Mouse (Mus musculus) kidney, postnatal 0 days (tissue): ENCODE measurements around the gene Zfp493. TPM values are rescaled to one million over a fixed set of nuclear protein-coding genes. Genes with fewer than 3 reads are reported as not detected.
"Not testable (repeated sequence)": the region's sequence is repeated elsewhere in the genome, so short reads cannot be mapped to it uniquely, and the experiment has no call there.

Experiments
- ATAC-seq: fragments of 200-750 bp; cut with Nextera tagmentation; replicated peaks from 2 replicates; pipeline ENCODE4 v1.8.0; 2017; ENCODE audit warnings: low read depth, moderate number of reproducible peaks, moderate TSS enrichment, moderate library complexity; ENCODE audit not compliant: low FRiP score
- DNase-seq: peaks from one replicate; pipeline ENCODE4 v3.0.0-alpha.2; 2016; ENCODE audit warnings: low spot score
- H3K27ac ChIP-seq: fragments of 300-500 bp; sonication (generic); 2 replicates; pipeline ENCODE4 v1.5.1; 2014; ENCODE audit warnings: mild to moderate bottlenecking
- H3K27me3 ChIP-seq: fragments of 300-500 bp; sonication (generic); 2 replicates; pipeline ENCODE4 v1.6.1; 2014; ENCODE audit warnings: low read length, mixed read lengths; ENCODE audit not compliant: insufficient read depth
- H3K36me3 ChIP-seq: fragments of 300-500 bp; sonication (generic); 2 replicates; pipeline ENCODE4 v1.6.1; 2014; ENCODE audit warnings: low read length, mixed read lengths; ENCODE audit not compliant: insufficient read depth
- H3K4me1 ChIP-seq: fragments of 300-500 bp; sonication (generic); replicated peaks from 2 replicates; pipeline ENCODE4 v1.6.1; 2014; ENCODE audit warnings: antibody characterized with exemption, low read length, mixed read lengths; ENCODE audit not compliant: insufficient read depth
- H3K4me2 ChIP-seq: fragments of 300-500 bp; sonication (generic); 2 replicates; pipeline ENCODE4 v1.6.1; 2014; ENCODE audit warnings: mild to moderate bottlenecking, low read length, moderate library complexity, mixed read lengths
- H3K4me3 ChIP-seq: fragments of 300-500 bp; sonication (generic); replicated peaks from 2 replicates; pipeline ENCODE4 v1.5.1; 2014; ENCODE audit warnings: low read depth, low read length
- H3K9ac ChIP-seq: fragments of 300-500 bp; sonication (generic); 2 replicates; pipeline ENCODE4 v1.6.1; 2014; ENCODE audit warnings: low read depth, low read length
- H3K9me3 ChIP-seq: fragments of 300-500 bp; sonication (generic); replicated peaks from 2 replicates; pipeline ENCODE4 v1.6.1; 2016; ENCODE audit warnings: low read length, inconsistent platforms, mixed read lengths
- CTCF ChIP-seq: IDR thresholded peaks from 2 replicates; pipeline ENCODE4 v1.5.1; 2016; ENCODE audit warnings: antibody characterized with exemption, low read depth, mild to moderate bottlenecking, moderate library complexity
- WGBS: fragments of 180-500 bp; shearing (Covaris S2); extraction: QIAGEN DNeasy Blood & Tissue Kit; methylation state at CpG from one replicate; pipeline ENCODE4 v1.1.7; 2014; 5-methylcytosine and 5-hydroxymethylcytosine counted together
- polyA plus RNA-seq: library from polyadenylated mRNA; unstranded; fragments of >200 nt; fragmentation: Nextera tagmentation; extraction: Ambion mirVana; gene quantifications from 2 replicates; pipeline ENCODE4 v1.2.1, GENCODE M21; 2015

The Zfp493 gene
- polyA plus RNA-seq, 1 experiment from 2014 or later, result 1.6 TPM

DNA sequence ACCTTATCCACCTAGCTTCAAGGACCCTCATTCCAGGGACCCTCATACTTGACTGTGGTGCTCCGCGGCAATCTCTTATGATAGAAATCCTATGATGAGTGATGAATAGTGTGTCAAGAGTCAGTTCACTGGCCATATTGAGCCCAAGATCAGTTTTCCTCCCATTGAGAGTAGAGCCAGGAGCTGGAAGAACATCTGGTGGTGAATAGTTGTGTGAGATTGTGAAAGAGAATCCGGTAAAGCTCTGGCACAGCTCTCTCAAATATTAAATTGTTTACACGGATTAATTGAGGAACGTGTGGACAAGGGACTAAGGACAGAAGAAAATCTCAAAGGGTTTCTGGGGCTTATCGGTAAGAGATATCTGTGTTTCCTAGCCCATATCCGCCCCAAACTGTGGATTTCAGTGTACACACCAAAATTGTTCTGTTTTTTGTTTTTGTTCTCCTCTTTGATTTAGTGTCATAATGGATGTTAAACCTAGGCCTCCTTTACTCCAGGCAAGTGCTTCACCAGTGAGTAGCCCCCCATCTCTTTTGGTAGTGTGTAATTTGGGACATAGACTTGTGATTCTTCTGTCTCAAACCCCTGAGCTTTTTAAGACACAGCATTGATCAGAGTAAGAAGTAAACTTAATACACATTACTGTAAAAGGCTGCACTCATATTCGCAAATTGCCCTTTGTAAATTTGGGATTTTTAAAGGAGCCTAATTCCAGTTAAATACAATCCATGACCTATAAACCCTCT lies 33.6 kb downstream of the Zfp493 start:
- 76% methylated on average over 8 of the region's 8 CpGs for WGBS
- peak overlapping the region; percentile 82; the same call in 1 of the 2 replicates for H3K27ac ChIP-seq
- DNase-seq, result no peak

DNA sequence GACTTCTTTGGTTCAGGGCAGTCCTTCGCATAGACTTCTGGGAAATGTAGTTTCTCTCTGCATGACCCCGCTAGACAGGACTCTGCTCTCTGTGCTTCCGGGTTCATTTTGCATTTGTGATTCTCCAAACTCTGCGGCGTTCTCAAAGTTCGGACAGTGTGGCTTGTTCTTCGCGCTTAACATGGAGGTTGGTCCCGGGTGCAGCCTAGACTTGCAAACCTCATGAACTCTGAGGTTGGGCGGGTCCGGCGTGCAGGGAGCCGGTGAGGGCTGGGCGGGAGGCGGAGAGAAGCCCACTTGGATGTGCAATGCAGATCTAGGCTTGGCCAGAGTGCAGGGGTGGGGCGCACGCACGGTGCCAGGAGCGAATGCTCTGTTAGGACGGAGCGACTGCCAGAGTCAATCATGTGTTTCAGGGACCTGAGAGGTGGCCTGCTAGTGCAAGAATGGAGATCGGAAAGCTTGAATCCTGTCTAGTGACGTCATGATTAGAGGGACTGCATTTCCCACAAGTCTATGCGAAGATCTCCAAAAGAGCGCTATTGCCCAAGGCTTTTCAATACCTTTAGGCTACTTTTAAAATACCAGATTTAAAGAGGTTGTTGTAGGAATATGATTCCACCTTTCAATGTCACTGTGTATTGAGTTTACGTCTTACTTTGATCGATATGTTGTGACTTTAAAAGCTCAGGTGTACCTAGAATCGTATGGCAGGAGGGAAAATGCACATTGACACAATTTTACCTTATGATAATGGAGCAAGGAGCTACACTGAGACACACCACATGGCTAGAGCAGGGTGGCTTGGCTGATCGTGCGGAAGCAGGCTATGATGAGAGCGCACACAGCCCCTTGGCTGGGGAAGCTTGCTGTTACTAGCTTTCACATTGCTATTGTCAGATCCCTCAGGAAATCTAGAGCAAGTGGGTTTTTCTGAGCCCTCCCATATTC lies 34.5 kb downstream of the Zfp493 start, which contains the start of gene Zfp273:
TSS of gene Zfp273 (plus strand) at position 31 of the 951 bp plus-strand sequence.
- Histone ChIP-seq H3K4me3 (peak within 1 kb of the TSS; percentile 80), H3K4me2 (peak within 1 kb of the TSS; percentile 69), H3K4me1 (no peaks in the 10 kb centered on the region), H3K9ac (peak within 1 kb of the TSS; percentile 66), H3K27me3 (no peaks in the 10 kb centered on the region), H3K9me3 (0 out of 2 replicates have a peak, but pooled peaks cover 2% of the 10 kb centered on the region), H3K27ac (peak within 1 kb of the TSS; percentile 82), H3K36me3 (no peaks in the 10 kb centered on the region)
- no peak for TF ChIP-seq CTCF
- DNase-seq (peak; percentile 95), ATAC-seq (peak; percentile 96)
- 4% methylated on average over 31 of the region's 31 CpGs for WGBS

More for the DNA sequence above, 33.6 kb downstream of the Zfp493 start:
- Histone ChIP-seq H3K9me3 (no peaks in the 10 kb centered on the region), H3K9ac (no peak overlapping the region), H3K4me1 (no peaks in the 10 kb centered on the region), H3K27me3 (no peaks in the 10 kb centered on the region), H3K4me3 (peak overlapping the region; percentile 80), H3K36me3 (no peaks in the 10 kb centered on the region), H3K4me2 (peak overlapping the region; percentile 69)
- ATAC-seq, result no peak
- no peak for TF ChIP-seq CTCF

DNA sequence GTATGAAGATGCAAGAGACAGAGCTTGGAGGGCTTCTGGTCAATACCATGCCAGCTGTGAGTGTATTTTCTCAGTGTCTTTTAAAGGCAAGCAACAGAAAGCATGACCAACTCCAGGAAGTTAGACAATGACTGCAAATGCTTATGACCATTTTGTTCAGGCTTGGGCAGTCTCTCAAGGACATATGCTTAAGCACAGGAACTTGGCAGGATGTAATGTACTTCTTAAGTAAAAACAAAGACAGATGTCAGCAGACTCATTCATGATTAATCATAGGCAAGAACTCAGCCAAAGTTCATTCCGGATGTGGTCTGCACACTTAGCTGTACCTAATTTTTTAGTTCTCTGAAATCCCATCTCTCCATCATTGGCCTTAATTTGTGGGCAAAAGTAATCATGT lies 39.1 kb downstream of the Zfp493 start:
- H3K4me1 ChIP-seq, result no peaks in the 10 kb centered on the region
- peaks cover 3% of the 10 kb centered on the region; the same call in 1 of the 2 replicates for H3K9me3 ChIP-seq
- no peak overlapping the region for H3K4me2 ChIP-seq
- 0 out of 2 replicates have a peak, but pooled peaks cover 4% of the 10 kb centered on the region for H3K36me3 ChIP-seq
- DNase-seq (no peak), ATAC-seq (no peak)
- H3K27me3 ChIP-seq, result no peaks in the 10 kb centered on the region
- H3K9ac ChIP-seq, result no peak overlapping the region
- no peak overlapping the region for H3K4me3 ChIP-seq
- no peak overlapping the region for H3K27ac ChIP-seq
- no peak for TF ChIP-seq CTCF
- 63% methylated on average over 1 of the region's 1 CpGs for WGBS

DNA sequence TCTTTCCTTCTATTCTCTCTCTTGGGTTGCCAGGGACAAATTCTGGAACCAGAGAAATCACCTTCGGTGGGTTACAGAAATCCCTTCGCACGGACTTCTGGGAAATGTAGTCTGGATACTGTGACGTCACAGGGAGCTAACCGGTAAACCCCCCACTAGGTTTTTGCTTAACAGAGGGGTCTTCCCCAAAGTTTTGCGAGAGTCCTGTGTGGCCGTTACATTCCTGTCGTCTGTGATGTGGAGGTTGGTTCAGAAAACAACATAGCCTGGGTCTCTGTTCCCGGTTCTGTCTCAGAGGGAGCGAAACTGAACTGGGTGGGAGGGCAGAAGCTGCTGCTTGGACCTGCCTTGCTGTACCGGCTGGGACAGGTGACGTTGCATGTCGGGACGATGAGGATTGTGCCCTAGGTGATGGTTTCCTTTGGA lies 51.4 kb downstream of the Zfp493 start, which contains the start of gene Gm10037:
TSS of gene Gm10037 (plus strand) at position 196 of the 426 bp plus-strand sequence.
- Histone ChIP-seq H3K9ac (peak within 1 kb of the TSS; percentile 55), H3K9me3 (no peaks in the 10 kb centered on the region), H3K27me3 (no peaks in the 10 kb centered on the region), H3K27ac (no peak within 1 kb of the TSS), H3K4me2 (peak within 1 kb of the TSS; percentile 83), H3K4me1 (no peaks in the 10 kb centered on the region), H3K36me3 (peaks cover 4% of the 10 kb centered on the region; the same call in 1 of the 2 replicates), H3K4me3 (peak within 1 kb of the TSS; percentile 66)
- DNase-seq (peak; percentile 85), ATAC-seq (peak; percentile 77)
- TF ChIP-seq CTCF, result no peak
- 1% methylated on average over 14 of the region's 14 CpGs for WGBS

DNA sequence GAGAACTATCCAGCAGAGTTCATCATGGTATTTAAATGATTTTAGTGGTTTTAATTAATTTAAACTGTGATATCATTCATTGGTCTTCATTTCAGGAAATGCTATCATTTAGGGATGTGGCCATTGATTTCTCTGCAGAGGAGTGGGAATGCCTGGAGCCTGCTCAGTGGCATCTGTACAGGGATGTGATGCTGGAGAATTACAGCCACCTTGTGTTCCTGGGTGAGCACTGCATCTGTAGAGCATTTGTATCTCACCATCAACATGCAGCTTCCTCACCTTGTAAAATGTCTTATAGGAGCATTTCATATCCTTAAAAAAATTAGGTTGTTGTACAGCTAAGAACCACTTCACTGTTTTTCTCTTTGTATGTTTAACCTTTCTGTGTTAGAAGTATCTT lies 53.6 kb downstream of the Zfp493 start:
- not testable (repeated sequence) for H3K4me3 ChIP-seq, DNase-seq, H3K27ac ChIP-seq, H3K4me1 ChIP-seq, H3K9ac ChIP-seq, H3K36me3 ChIP-seq, H3K4me2 ChIP-seq, H3K9me3 ChIP-seq, H3K27me3 ChIP-seq
- 0 out of 2 replicates have a peak, but pooled peaks have one; percentile 31 for ATAC-seq
- peak; percentile 58 for TF ChIP-seq CTCF

Other genes starting within 250 kb of the Zfp493 start
- gene Zfp748, start 225.9 kb upstream of the Zfp493 start, polyA plus RNA-seq, result 9.0 and 9.8 TPM in 2 replicates
- gene Zfp729b, start 170.0 kb upstream of the Zfp493 start, polyA plus RNA-seq, result 3.8 TPM in 2 replicates
- 0.08 TPM in 1 of 2 replicates, not detected in the other for gene Gm49345, start 141.9 kb upstream of the Zfp493 start, polyA plus RNA-seq
- gene Zfp729a, start 141.9 kb upstream of the Zfp493 start, polyA plus RNA-seq, result 2.5 and 3.3 TPM in 2 replicates
- 7.3 and 7.5 TPM in 2 replicates for gene Zfp738, start 92.6 kb upstream of the Zfp493 start, polyA plus RNA-seq
- 3.7 and 4.1 TPM in 2 replicates for gene Zfp65, start 50.5 kb upstream of the Zfp493 start, polyA plus RNA-seq
- gene Zfp85, start 24.5 kb upstream of the Zfp493 start, polyA plus RNA-seq, result 5.3 and 5.4 TPM in 2 replicates
- 6.9 and 7.1 TPM in 2 replicates for gene Zfp273, start 34.0 kb downstream of the Zfp493 start, polyA plus RNA-seq
- gene Gm10037, start 51.4 kb downstream of the Zfp493 start, polyA plus RNA-seq, result 2.2 and 2.5 TPM in 2 replicates
- gene BC048507, start 83.6 kb downstream of the Zfp493 start, polyA plus RNA-seq, result not detected in 2 replicates